Mouse (Mus musculus) frontal cortex, adult 2 months (tissue): Measurements from ENCODE around the gene Tbx5. TPM values are rescaled to one million over a fixed set of nuclear protein-coding genes. Genes with fewer than 3 reads are reported as not detected.

Source experiments
- DNase-seq, 2 experiments: peaks; one replicate each; pipeline ENCODE4 v3.0.0; 2022; ENCODE audit warnings: low spot score in 1 of 2; ENCODE audit errors: extremely low spot score in 1 of 2
- polyA plus RNA-seq: library from polyadenylated mRNA; depleted of rRNA; stranded (reverse); fragments of >200 nt; gene quantifications from 2 replicates; pipeline ENCODE4 v1.2.3, GENCODE M21; 2012; rRNA removed

Gene Tbx5
- polyA plus RNA-seq: not detected in 2 replicates

DNA sequence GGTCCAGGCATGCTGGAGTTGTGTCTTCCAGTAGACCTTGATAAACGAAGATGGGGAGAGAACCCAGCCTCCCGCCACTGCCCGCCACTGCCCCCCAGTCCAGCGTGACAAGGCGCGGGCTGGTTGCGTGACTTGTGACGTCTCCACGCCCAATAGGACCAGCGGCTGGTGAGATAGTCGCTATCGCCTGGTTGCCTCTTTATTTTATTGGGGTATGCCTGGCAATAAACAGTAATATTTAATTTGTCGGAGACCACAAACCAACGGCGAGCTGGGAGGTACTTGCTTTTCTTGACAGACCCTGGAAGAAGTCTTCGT is at the start of gene Tbx5:
TSS of gene Tbx5 (plus strand) at position 190 of the 318 bp plus-strand sequence.
- DNase-seq: no peak

DNA sequence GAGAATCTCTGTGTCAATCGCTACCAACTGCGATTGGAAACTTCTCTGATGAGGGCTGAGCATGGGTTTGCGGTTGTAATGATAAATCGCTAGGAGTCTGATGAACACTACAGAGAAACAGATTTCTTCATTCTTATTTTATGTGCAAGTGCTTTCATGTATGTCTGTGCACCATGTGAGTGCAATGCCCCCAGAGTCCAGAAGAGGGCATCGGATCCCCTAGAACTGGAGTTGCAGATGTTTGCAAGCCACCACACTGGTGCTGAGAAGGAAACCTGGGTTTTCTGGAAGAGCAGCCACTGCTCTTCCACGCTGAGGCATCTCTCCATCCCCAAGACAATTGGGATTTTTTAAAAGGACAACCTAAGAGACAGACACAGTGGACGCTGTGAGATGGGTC is 46.5 kb upstream of the Tbx5 start:
- DNase-seq: no peak

DNA sequence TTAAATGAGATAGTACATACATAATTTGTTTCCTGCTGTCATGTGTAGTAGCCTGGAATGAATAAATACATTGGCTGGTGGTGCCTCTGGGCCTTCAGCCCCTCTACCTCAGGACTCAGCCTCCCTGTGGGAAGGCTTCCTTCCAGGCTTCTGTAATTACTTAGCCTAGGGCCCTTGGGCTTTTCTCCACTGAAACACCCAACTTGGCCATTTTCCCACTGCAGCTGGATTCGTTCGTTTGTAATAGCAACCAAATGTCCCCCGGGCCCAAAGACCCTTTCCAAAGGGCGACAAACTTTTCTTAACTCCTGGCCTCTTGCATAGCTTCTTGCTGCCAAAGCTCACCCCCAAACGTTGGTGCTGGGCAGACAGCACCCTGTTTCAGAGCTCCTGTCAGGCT is 40.8 kb upstream of the Tbx5 start:
- DNase-seq: no peak

DNA sequence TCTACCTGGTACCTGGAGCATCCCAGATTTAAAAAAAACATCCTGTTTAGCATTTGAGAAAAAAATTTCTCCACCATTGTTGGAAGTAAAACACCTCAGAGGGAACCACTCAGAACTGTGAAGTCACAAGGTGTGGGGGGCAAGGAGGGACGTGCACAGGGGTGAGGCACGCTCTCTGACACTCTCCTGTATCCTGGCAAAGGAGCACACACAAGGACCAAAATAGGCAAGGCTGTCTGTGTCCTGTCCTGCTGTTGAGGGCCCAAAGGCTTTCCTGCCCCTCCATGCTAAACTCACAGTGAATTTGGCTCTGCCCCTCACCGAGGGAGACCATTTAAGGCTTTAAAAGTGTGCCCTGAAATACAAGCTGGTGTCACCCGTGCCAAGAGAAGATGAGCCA is 38.5 kb upstream of the Tbx5 start:
- DNase-seq: no peak

DNA sequence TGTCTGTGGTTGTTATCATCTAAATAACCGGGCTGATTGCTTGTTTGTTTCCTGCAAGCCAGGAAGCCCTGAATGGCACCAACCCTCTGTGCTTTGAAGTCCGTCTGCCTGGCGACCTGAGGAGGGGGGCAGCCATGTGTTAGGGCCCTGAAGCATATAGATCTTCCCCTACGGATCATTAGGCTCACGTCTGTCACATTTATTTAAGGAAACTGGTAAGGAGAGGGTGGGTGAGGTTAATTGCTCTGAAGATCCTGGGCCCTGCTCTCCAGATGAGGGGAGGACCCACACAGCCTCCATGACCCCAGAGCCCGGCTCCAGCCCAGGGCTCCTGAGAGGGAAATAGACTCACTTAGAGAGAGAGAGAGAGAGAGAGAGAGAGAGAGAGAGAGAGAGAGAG is 37.1 kb upstream of the Tbx5 start:
- DNase-seq: no peak

DNA sequence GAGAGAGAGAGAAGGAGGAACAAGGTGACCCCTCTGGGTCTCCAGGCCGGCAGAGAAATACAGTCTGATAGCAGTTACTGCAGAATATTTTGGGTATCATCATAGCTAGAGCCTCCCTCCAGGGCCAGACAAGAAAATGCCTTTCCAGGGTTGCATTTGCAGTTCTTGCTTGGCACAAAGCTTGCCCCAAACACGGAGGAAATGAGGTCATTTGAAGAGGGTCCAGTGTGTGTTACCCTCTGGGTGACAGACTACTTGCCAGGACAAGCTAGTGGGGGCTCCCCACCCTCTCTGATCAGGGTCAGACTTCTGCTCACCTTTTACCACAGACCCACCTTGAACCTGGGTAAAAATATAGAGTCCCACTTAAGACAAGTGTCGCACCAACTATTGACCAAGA is 36.7 kb upstream of the Tbx5 start:
- no peak for DNase-seq

DNA sequence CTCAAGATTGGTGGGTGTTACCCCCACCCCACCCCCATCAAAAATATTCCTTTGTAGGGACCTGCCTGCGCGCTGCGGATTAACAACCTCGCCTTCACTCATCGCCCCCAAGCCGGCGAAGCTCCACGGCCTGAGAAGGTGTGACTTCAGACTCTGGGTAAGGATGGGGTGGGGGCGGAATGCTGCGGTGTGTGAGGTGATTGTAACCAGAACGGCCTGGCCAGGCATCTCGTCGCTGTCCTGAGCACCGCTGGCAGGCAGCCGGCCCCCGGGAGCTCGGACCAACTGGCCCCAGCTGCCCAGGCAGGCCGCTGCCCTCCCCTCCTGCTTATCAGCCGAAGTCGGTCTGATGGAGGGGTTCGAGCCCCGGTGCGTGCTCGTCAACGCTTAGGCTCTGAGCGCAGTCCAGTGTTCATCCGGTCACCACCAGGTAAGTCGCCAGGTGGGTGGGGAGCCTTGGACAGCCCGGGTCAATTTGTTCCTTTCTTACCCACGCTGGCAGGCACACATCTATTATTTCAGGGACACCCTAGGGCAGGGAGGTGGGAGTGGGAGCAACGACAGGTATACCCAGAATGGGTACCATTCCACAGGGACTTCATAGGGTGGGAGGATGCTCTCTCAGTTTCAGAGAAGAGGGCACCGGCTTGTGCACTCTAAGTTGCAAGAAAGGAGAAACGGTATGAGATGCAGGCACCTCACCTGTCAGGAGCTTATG is 35.9 kb upstream of the Tbx5 start:
- DNase-seq: no peak

DNA sequence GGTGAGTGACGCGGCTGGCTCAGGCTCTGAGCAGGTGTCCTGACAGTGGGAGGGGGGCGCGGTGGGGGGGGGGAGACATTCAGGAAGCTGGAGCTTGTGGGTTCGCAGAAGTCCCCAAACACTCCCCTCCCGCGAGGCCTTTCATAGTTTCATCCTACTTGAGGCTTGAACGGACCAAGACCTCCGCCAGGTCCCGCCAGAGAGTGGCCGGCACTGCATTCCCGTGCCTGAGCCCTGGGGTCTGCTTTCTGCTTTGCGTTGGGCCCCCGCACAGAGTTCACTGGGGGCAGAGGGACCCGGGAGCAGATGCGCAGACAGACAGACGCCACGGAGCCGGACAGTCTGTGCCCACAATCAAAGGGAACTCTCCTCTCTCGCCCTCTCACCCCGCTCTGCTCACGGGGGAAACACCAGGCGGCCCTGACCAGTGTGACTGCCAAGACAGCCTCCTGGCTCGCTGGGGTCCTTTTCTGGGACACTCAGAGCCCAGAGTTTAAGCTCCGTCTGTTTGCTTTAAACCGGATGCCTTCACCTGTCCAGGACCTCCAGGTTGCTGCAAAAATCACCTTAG is 34.8 kb upstream of the Tbx5 start:
- no peak for DNase-seq

DNA sequence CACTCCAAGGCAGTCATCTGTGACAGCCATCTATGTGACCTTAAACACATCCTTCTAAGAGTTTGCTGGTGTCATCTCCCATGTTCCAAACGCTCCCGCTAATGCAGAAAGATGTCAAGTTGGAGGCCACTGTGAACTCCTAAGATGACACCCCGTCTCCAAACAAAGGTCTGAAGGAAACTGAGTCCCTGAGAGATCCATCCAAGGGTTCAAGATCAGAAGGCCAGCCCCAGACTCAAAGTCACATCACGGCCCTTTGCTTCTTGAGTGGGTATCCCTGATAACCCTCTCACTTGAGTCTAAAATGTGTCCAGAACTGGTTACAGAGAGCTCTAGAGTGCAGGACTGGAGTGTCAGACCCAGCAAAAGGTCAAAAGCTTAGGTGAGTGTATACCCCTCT is 34.2 kb upstream of the Tbx5 start:
- no peak for DNase-seq

DNA sequence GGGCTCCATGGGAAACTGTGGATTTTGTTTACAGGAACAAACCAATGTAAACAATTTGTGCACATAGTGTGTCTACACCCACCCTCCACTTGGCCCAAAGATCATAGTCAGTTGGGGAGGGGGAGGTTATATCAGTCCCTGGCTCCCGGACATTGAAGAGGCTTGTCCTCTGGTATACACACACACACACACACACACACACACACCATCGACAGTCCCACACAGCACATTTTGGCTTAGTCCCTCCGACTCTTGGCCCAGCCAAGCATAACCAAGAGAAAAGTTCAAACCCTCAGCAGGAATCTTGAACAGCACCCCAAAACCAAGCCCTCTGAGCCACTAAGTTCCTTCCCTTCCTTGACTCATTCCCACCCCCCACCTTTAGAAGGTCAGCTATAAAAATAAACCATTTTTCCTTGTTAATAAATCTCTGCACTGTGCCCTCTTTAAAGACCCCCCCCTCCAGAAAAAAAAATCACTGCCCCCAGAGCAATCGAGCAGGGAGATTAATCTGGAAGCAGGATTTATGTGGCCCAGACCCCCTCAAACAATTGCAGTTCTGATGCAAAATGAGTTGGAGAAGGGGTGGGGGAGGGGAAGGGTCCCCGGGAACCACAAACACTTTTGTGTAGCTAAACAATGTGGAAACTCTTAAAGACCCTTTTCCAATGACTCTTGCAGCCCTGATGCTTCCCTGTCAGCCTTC is 33.6 kb upstream of the Tbx5 start:
- no peak for DNase-seq

DNA sequence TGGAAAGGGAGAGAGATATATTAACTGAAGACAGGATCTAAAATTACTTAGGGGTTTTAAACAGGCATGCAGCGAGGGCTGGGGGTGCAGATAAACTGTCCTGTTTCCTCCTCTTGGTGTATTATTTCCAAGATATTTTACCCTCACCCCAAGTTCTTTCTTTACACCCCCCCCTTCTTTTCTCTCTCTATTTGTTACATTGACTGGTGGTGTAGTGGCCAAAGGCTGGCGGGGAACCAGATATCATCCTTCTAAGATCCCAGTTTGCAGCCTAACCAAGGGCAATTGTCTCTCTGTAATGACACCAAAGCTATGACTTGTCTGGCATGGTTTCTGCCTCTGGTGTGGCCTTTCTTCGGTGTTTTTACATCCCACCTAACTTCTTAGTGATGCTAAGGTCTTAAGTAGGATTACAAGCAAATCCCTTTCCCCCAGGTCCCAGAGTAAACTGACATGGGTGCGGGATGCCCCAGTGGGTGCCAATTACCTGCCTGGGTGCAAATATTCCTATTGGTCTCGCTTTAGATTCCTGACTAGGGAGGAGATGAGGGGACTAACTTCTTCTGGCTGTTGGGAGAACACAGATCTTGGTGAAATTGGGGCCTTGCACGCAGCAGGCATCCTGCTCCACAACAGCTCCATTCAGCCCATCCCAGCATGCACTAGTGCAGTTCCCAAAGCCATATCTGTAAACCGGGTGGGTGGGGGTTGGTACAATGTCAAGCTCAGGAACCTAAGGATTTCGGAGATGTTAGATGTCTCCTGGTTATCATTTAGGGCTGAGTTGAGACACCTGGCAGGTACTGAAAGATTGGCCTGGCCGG is 32.8 kb upstream of the Tbx5 start:
- DNase-seq: no peak

DNA sequence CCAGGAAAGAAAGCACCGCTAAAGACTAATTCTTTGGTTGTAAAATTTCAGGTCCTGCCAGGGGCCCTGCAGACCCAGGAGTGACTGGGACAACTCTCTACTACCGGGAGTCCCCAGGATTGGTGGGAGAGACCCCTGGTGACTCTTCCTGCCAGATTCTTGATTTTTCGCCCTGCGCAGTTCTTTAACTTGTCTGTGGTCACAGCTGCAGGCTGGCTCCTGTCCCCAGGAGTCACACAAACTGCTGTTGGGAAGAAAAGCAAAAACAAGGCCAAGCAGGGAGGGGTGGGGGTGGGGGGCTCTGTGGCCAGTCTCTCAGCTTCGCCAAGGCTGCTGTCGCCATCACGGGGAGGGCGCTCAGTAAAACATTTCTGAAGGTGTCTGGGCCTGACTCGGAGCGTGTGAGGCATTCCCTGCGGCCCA is 32.2 kb upstream of the Tbx5 start:
- DNase-seq: no peak

DNA sequence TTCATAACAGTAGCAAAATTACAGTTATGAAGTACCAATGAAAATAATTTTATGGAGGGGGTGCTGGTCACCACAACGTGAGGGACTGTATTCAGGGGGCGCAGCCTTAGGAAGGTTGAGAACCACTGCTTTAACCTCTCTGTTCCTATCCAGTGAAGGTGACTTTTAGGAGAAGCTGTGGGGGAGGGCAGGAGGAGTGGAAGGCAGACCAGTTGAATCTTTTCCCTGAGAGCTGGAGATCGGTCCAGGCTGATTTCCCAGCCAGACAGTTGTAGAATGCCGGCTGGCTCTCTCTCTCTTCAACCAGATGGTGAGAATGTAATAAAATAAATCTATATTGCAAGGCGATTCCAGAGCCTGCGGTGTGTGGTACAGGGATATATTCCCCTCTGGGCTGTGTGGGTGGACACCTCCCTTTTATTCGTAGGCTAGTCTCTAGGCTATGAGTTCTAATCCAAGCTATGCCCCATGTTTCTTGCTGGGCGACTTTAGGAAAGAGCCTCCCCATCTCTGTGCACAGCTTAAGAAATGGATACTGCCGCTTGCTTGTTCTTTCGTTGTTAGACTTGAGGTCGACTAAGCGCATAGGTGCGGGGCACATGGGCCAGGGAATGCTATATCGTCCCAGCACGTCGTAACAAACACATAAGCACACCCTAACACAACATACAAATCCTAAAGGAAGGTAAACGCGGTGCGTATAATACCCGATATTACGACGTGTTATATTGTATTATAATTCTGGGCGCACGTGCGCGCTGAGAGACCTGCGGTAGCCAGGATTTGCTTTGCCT is 29.7 kb upstream of the Tbx5 start:
- no peak for DNase-seq

DNA sequence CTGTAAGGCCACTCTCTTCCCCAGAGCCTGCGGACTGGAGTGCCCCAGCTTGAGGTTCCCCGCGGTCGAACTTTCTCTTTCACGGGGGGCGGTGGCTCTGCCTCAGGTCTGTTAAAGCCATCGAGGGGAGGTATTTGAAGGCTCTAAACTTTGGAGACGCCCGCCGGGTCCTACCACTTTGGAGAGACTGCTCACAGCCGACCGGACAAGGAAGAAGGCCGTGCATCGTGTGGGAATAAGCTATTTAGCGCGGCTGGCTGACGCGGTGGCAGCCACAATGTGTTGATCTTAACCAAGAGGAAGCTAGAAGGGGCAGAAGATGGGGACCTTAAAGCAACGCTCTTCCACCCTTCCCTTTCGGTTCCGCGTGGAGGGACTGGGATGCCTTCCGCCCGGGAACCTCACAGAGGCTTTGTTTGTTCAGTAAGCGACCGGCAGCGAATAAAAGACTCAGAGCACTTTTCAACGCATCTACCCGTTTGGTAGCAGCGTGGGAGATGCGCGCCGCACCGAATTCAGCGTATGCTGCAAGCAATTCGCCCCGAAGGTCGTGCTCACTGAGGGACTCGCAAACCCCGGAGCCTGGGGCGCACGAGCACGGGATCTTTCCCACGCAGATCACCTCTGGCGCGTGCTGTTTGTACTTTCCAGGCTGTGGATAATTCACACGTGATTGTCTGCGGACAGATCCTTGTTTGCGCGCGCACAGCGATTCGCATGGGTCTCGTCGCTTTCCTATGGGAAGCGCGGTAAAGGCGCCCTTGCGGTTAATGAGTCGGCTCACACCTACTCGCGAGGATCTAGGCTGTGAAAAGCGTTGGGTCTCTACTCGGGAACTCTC is 28.8 kb upstream of the Tbx5 start:
- no peak for DNase-seq

DNA sequence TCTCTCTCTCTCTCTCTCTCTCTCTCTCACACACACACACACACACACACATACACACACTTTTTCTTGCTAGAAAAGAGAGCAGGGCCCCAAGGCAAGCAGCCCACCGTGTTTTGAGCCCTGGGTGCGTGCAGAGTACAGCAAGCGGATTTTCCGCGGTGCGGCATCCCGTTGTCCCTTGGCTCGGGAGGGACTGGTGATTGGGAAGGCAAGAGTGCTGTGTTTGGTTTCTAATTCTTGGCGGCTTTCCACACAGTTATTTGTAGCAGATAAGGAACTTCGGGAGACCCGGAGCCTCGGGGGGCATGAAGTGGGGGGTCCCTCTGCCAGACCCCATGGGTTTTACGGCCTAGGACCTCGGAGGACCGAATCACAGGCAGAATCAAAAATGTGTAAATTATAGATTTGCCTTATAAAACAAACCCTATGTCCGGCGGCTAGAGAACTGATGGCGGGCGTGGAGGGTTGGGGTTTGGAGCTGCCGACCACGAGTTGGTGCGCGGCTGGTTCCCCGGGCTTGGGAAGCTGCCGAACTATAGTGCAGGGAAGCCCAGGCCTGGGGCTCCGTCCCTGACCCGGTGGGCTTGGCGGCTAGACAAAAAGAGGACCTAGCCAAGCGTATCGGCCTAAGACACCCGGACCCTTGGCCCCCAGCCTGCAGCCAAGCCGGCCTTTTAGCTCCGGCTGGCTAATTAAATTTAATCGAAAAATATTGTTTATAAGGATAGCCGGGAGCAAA is 28.0 kb upstream of the Tbx5 start:
- DNase-seq: no peak

DNA sequence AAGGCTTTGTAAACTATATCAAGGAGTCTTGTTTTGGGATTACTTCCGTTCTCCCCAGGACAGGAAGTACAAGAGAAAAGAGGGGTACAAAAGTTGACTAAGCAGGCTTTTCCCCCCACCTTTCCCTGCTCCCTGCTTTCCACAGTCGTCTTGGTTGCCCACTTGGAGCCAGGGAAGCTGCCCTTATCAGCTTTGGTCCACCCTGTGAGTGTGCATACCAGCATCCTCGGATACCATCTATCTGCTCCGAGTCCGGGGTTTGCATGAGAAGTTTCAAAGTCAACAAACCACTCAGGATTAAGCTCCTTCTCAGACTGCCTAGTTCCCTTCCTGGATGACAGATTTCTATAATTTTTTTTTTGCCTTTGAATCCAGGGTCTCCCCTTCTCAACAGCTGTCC is 26.8 kb upstream of the Tbx5 start:
- DNase-seq: no peak

DNA sequence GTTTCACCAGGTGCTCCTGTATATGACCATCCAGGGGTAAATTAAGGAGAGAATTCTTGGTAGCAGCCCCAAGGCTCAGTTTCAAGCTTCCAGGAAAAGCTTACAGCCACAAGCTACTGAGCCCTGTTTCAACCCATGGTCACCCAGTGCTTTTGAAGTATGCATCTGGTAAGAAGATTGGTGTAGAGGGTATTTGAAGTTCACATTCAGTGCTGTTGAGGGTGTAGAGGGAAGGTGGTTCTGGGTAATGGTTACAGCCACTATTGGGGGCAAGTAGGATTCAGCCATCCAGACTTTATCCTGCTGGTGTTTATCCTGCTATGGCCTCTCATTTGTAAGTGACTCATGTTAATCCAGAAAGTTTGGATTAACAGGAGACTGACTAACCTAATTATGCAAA is 26.0 kb upstream of the Tbx5 start:
- DNase-seq: no peak

DNA sequence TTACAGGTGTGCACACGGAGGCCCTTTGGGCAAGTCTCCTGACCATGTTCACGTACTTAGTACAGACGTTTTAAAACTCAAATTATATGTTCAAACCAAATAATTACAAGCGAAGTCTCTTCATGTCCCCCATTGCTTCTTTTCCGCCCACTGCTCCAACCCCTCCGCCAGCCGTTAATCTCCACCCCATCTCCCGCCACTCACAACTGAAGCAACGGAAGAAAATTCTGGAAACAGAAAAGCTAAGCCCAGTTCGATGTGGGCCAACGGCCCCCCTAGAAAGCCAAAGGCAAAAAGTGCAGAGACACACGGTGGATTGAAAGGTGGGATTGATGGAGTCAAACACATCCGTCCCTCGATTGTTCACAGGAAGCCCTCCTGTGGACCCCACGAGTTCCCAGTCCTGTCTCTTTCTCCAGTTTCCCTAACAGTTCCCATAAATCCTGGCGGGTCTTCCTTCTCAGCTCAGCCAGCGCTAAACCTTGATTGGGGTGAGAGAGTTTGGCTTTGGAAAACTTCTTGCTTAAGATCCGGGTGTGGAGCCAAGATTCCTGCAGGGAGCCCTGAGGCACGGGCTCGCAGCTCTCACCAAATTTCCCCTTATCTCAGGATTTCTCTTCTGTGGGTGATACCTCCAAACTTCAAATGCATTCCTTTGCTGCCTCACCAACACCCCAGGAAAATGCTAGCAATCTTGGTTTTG is 24.8 kb upstream of the Tbx5 start:
- no peak for DNase-seq
